Mouse (Mus musculus) myocyte (in vitro differentiated cells): ENCODE results near the gene Cog6.

Experiments used
- CEBPB ChIP-seq: IDR thresholded peaks from 2 replicates; pipeline ENCODE4 v1.6.1; 2011; ENCODE audit warnings: mild to moderate bottlenecking, moderate library complexity; ENCODE audit not compliant: poor library complexity, insufficient read depth, severe bottlenecking
- E2F4 ChIP-seq: IDR thresholded peaks from one replicate; pipeline ENCODE4 v1.6.1; 2011; ENCODE audit warnings: mild to moderate bottlenecking, control low read depth, moderate library complexity; ENCODE audit not compliant: insufficient read depth
- MAX ChIP-seq: IDR thresholded peaks from one replicate; pipeline ENCODE4 v1.6.1; 2011; ENCODE audit warnings: low read depth, mild to moderate bottlenecking, control low read depth
- MYOG ChIP-seq, 3 experiments: IDR thresholded peaks; one replicate each; pipeline ENCODE4 v1.6.1; 2011; ENCODE audit warnings: control low read depth in 2 of 3, low read depth in 2 of 3, mild to moderate bottlenecking in 2 of 3; ENCODE audit not compliant: insufficient read length in 2 of 3, control insufficient read depth in 1 of 3, insufficient read depth in 1 of 3
- POLR2A ChIP-seq: IDR thresholded peaks from one replicate; pipeline ENCODE4 v1.6.1; 2011; ENCODE audit warnings: low read depth, mild to moderate bottlenecking, control low read depth, moderate library complexity; ENCODE audit not compliant: insufficient read length
- POLR2AphosphoS2 ChIP-seq: IDR thresholded peaks from one replicate; pipeline ENCODE4 v1.6.1; 2011; ENCODE audit warnings: low read depth, control low read depth; ENCODE audit not compliant: insufficient read length
- REST ChIP-seq: IDR thresholded peaks from one replicate; pipeline ENCODE4 v1.6.1; 2011; ENCODE audit warnings: mild to moderate bottlenecking, control low read depth, moderate library complexity; ENCODE audit not compliant: insufficient read depth, insufficient read length
- TCF12 ChIP-seq: IDR thresholded peaks from one replicate; pipeline ENCODE4 v1.6.1; 2011; ENCODE audit warnings: mild to moderate bottlenecking, control low read depth; ENCODE audit not compliant: poor library complexity, insufficient read depth, severe bottlenecking
- TCF3 ChIP-seq: IDR thresholded peaks from one replicate; pipeline ENCODE4 v1.6.1; 2011; ENCODE audit warnings: low read depth, control low read depth; ENCODE audit not compliant: insufficient read length
- USF1 ChIP-seq: IDR thresholded peaks from one replicate; pipeline ENCODE4 v1.6.1; 2011; ENCODE audit warnings: low read depth, mild to moderate bottlenecking, control low read depth, moderate library complexity

- TF ChIP-seq POLR2A (no peak), TCF3 (no peak), REST (no peak), MAX (no peak), CEBPB (no peak), TCF12 (no peak), E2F4 (no peak), USF1 (no peak), MYOG (IDR thresholded peaks at IDR 0.05; ENCODE audit: control insufficient read depth in 1 of 3, insufficient read depth in 1 of 3, insufficient read length in 2 of 3, low read depth in 2 of 3) (no peak), POLR2AphosphoS2 (no peak)
Measured at GRCm38 (mm10) chr3:52967046-52967445, 50.0 kb downstream of the Cog6 start.
